Mouse (Mus musculus): ENCODE results near the gene 4930449I24Rik. TPM values are rescaled to one million over a fixed set of nuclear protein-coding genes. Genes with fewer than 3 reads are reported as not detected.
"Not testable (repeated sequence)": the region's sequence is repeated elsewhere in the genome, so short reads cannot be mapped to it uniquely, and the experiment has no call there.

The 4930449I24Rik gene
- polyA plus RNA-seq, 1 experiment from 2014 or later, result not detected

- not testable (repeated sequence) for H3K36me3 ChIP-seq (ENCODE audit: control insufficient read depth, insufficient read depth); H3K27me3 ChIP-seq (ENCODE audit: control insufficient read depth, insufficient read depth, low read length); ATAC-seq (replicated peaks; ENCODE audit: extremely low read depth, insufficient read depth, low FRiP score); H3K4me2 ChIP-seq (ENCODE audit: low read depth, low read length); H3K4me3 ChIP-seq (ENCODE audit: low read length); H3K27ac ChIP-seq (ENCODE audit: low read length); H3K9ac ChIP-seq (ENCODE audit: low read length); H3K4me1 ChIP-seq (ENCODE audit: control insufficient read depth, insufficient read depth, low read length); H3K9me3 ChIP-seq (replicated peaks; ENCODE audit: control insufficient read depth, low read length)
- 11% methylated on average over 3 of the region's 4 CpGs for WGBS
Observed at GRCm38 (mm10) chr5:146488959-146489358, 13.2 kb upstream of the 4930449I24Rik start.

- H3K36me3 ChIP-seq (ENCODE audit: control insufficient read depth, insufficient read depth); H3K4me3 ChIP-seq (ENCODE audit: low read length); H3K4me1 ChIP-seq (ENCODE audit: control insufficient read depth, insufficient read depth, low read length); H3K9ac ChIP-seq (ENCODE audit: low read length); H3K9me3 ChIP-seq (replicated peaks; ENCODE audit: control insufficient read depth, low read length); H3K4me2 ChIP-seq (ENCODE audit: low read depth, low read length); H3K27me3 ChIP-seq (ENCODE audit: control insufficient read depth, insufficient read depth, low read length); H3K27ac ChIP-seq (ENCODE audit: low read length); ATAC-seq (replicated peaks; ENCODE audit: extremely low read depth, insufficient read depth, low FRiP score): not testable (repeated sequence)
- no CpG with 5 or more reads among the region's 5 CpGs for WGBS
Observed at GRCm38 (mm10) chr5:146491063-146491462, 11.1 kb upstream of the 4930449I24Rik start, which contains the start of gene Gm6370. Gm6370 (plus strand) TSS chr5:146491363.

GRCm38 (mm10) chr5:146513823-146514222 lies 11.6 kb downstream of the 4930449I24Rik start, which contains the start of gene Gm3402:
Gm3402 (plus strand) TSS chr5:146514123.
- H3K9ac ChIP-seq (ENCODE audit: low read length); ATAC-seq (replicated peaks; ENCODE audit: extremely low read depth, insufficient read depth, low FRiP score); H3K36me3 ChIP-seq (ENCODE audit: control insufficient read depth, insufficient read depth); H3K4me1 ChIP-seq (ENCODE audit: control insufficient read depth, insufficient read depth, low read length); H3K27ac ChIP-seq (ENCODE audit: low read length); H3K27me3 ChIP-seq (ENCODE audit: control insufficient read depth, insufficient read depth, low read length); H3K4me3 ChIP-seq (ENCODE audit: low read length); H3K4me2 ChIP-seq (ENCODE audit: low read depth, low read length); H3K9me3 ChIP-seq (replicated peaks; ENCODE audit: control insufficient read depth, low read length): not testable (repeated sequence)
- WGBS, result no CpG with 5 or more reads among the region's 5 CpGs

- H3K4me2 ChIP-seq (ENCODE audit: low read depth, low read length); H3K36me3 ChIP-seq (ENCODE audit: control insufficient read depth, insufficient read depth); H3K9ac ChIP-seq (ENCODE audit: low read length); H3K27ac ChIP-seq (ENCODE audit: low read length); H3K9me3 ChIP-seq (replicated peaks; ENCODE audit: control insufficient read depth, low read length); H3K27me3 ChIP-seq (ENCODE audit: control insufficient read depth, insufficient read depth, low read length); H3K4me3 ChIP-seq (ENCODE audit: low read length); H3K4me1 ChIP-seq (ENCODE audit: control insufficient read depth, insufficient read depth, low read length); ATAC-seq (replicated peaks; ENCODE audit: extremely low read depth, insufficient read depth, low FRiP score): not testable (repeated sequence)
- 80% methylated on average over 1 of the region's 3 CpGs for WGBS
Observed at GRCm38 (mm10) chr5:146525501-146525900, 23.3 kb downstream of the 4930449I24Rik start, which contains the start of gene Gm3404. Gm3404 (plus strand) TSS chr5:146525801.

- not testable (repeated sequence) for H3K4me2 ChIP-seq (ENCODE audit: low read depth, low read length); H3K9ac ChIP-seq (ENCODE audit: low read length); H3K27me3 ChIP-seq (ENCODE audit: control insufficient read depth, insufficient read depth, low read length); H3K9me3 ChIP-seq (replicated peaks; ENCODE audit: control insufficient read depth, low read length); H3K4me3 ChIP-seq (ENCODE audit: low read length); H3K27ac ChIP-seq (ENCODE audit: low read length); H3K36me3 ChIP-seq (ENCODE audit: control insufficient read depth, insufficient read depth); ATAC-seq (replicated peaks; ENCODE audit: extremely low read depth, insufficient read depth, low FRiP score); H3K4me1 ChIP-seq (ENCODE audit: control insufficient read depth, insufficient read depth, low read length)
- 73% methylated on average over 2 of the region's 3 CpGs for WGBS
Observed at GRCm38 (mm10) chr5:146537347-146537746, 35.1 kb downstream of the 4930449I24Rik start, which contains the start of gene Gm3409. Gm3409 (plus strand) TSS chr5:146537647.

Other genes starting within 250 kb of the 4930449I24Rik start
- 0.15 and 0.33 TPM in 2 replicates for gene Wasf3, start 117.4 kb upstream of the 4930449I24Rik start, polyA plus RNA-seq (2015; fragmentation: Nextera tagmentation; extraction: Ambion mirVana)
- not detected in 2 replicates for gene Gm6408, start 20.4 kb upstream of the 4930449I24Rik start, polyA plus RNA-seq (2015; fragmentation: Nextera tagmentation; extraction: Ambion mirVana)
- not detected in 2 replicates for gene Gm6370, start 11.0 kb upstream of the 4930449I24Rik start, polyA plus RNA-seq (2015; fragmentation: Nextera tagmentation; extraction: Ambion mirVana)
- gene Gm3402, start 11.7 kb downstream of the 4930449I24Rik start, polyA plus RNA-seq (2015; fragmentation: Nextera tagmentation; extraction: Ambion mirVana), result not detected in 2 replicates
- not detected in 2 replicates for gene Gm3404, start 23.4 kb downstream of the 4930449I24Rik start, polyA plus RNA-seq (2015; fragmentation: Nextera tagmentation; extraction: Ambion mirVana)
- gene Gm3409, start 35.2 kb downstream of the 4930449I24Rik start, polyA plus RNA-seq (2015; fragmentation: Nextera tagmentation; extraction: Ambion mirVana), result not detected in 2 replicates
- not detected in 2 replicates for gene Gm3415, start 53.7 kb downstream of the 4930449I24Rik start, polyA plus RNA-seq (2015; fragmentation: Nextera tagmentation; extraction: Ambion mirVana)
- not detected in 2 replicates for gene Gpr12, start 82.8 kb downstream of the 4930449I24Rik start, polyA plus RNA-seq (2015; fragmentation: Nextera tagmentation; extraction: Ambion mirVana)